Mouse (Mus musculus) neural tube, embryonic 12.5 days (tissue): ENCODE results near the gene Rbpj. TPM values are rescaled to one million over a fixed set of nuclear protein-coding genes. Genes with fewer than 3 reads are reported as not detected.

Source experiments
- ATAC-seq: fragments of 200-750 bp; cut with Nextera tagmentation; 2 replicates; pipeline ENCODE4 v1.8.0; 2017; ENCODE audit warnings: low read depth, mild to moderate bottlenecking, moderate TSS enrichment, moderate library complexity; ENCODE audit not compliant: low FRiP score
- H3K27ac ChIP-seq: fragments of 300-500 bp; sonication (generic); 2 replicates; pipeline ENCODE4 v1.5.1; 2016
- H3K27me3 ChIP-seq: fragments of 300-500 bp; sonication (generic); replicated peaks from 2 replicates; pipeline ENCODE4 v1.6.1; 2016; ENCODE audit warnings: mild to moderate bottlenecking
- H3K36me3 ChIP-seq: fragments of 300-500 bp; sonication (generic); 2 replicates; pipeline ENCODE4 v1.6.1; 2016; ENCODE audit warnings: mild to moderate bottlenecking
- H3K4me1 ChIP-seq: fragments of 300-500 bp; sonication (generic); 2 replicates; pipeline ENCODE4 v1.6.1; 2016
- H3K4me2 ChIP-seq: fragments of 300-500 bp; sonication (generic); replicated peaks from 2 replicates; pipeline ENCODE4 v1.6.1; 2016; ENCODE audit warnings: mild to moderate bottlenecking
- H3K4me3 ChIP-seq: fragments of 300-500 bp; sonication (generic); 2 replicates; pipeline ENCODE4 v1.5.1; 2016
- H3K9ac ChIP-seq: fragments of 300-500 bp; sonication (generic); 2 replicates; pipeline ENCODE4 v1.6.1; 2016; ENCODE audit warnings: mild to moderate bottlenecking
- H3K9me3 ChIP-seq: fragments of 300-500 bp; sonication (generic); 2 replicates; pipeline ENCODE4 v1.6.1; 2016; ENCODE audit warnings: mild to moderate bottlenecking
- WGBS: fragments of 180-500 bp; shearing (Covaris S2); methylation state at CpG from one replicate; pipeline ENCODE4 v1.1.7; 2016; 5-methylcytosine and 5-hydroxymethylcytosine counted together
- polyA plus RNA-seq: library from polyadenylated mRNA; unstranded; fragments of >200 nt; fragmentation: Nextera tagmentation; extraction: Ambion mirVana; gene quantifications from 2 replicates; pipeline ENCODE4 v1.2.1, GENCODE M21; 2016

Rbpj gene
- polyA plus RNA-seq, 1 experiment from 2014 or later, result 62.8 TPM

- Histone ChIP-seq H3K9ac (no peak overlapping the region), H3K4me3 (no peak overlapping the region), H3K4me1 (no peaks in the 10 kb centered on the region), H3K27ac (no peak overlapping the region), H3K27me3 (no peaks in the 10 kb centered on the region), H3K36me3 (no peaks in the 10 kb centered on the region), H3K4me2 (no peak overlapping the region), H3K9me3 (no peaks in the 10 kb centered on the region)
- 59% methylated on average over 13 of the region's 13 CpGs for WGBS
- no peak for ATAC-seq
These were observed 212.2 kb downstream of the Rbpj start for GRCm38 (mm10) chr5:53678036-53678767.

DNA sequence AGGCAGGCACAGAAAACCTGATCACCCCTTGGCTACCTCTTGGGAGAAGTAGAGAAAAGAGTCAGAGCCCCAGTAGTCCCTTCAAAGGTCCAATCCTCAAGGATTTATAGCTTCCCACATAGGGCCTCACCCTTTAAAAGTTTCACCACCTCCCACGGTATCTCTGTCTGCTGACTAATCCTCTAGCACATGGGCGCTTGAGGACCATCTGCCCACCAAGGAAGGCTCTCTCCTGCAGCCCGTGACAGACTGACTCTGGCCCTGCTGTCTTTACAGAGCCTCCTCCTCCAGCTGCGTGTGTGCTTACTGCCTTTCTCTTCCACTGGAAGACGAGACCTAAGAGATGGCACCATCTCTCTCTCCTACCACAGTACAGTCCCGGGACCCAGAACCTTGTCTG, 213.7 kb downstream of the Rbpj start:
- ATAC-seq, result no peak
- no peak overlapping the region for H3K27ac ChIP-seq
- 66% methylated on average over 6 of the region's 6 CpGs for WGBS

GRCm38 (mm10) chr5:53683916-53684315, 218.0 kb downstream of the Rbpj start:
- H3K4me2 ChIP-seq, result no peak overlapping the region
- no peaks in the 10 kb centered on the region for H3K27me3 ChIP-seq
- no peak overlapping the region for H3K27ac ChIP-seq
- H3K4me3 ChIP-seq, result no peak overlapping the region
- no peak for ATAC-seq
- no peaks in the 10 kb centered on the region for H3K36me3 ChIP-seq
- 82% methylated on average over 3 of the region's 3 CpGs for WGBS
- no peaks in the 10 kb centered on the region for H3K9me3 ChIP-seq
- no peaks in the 10 kb centered on the region for H3K4me1 ChIP-seq
- no peak overlapping the region for H3K9ac ChIP-seq

More for the DNA sequence above, 213.7 kb downstream of the Rbpj start:
- Histone ChIP-seq H3K4me1 (no peaks in the 10 kb centered on the region), H3K36me3 (no peaks in the 10 kb centered on the region), H3K9me3 (no peaks in the 10 kb centered on the region), H3K9ac (no peak overlapping the region), H3K27me3 (no peaks in the 10 kb centered on the region), H3K4me2 (no peak overlapping the region), H3K4me3 (no peak overlapping the region)

- Histone ChIP-seq H3K9ac (no peak overlapping the region), H3K4me3 (no peak overlapping the region), H3K36me3 (no peaks in the 10 kb centered on the region), H3K9me3 (no peaks in the 10 kb centered on the region), H3K4me2 (no peak overlapping the region), H3K4me1 (no peaks in the 10 kb centered on the region), H3K27me3 (no peaks in the 10 kb centered on the region), H3K27ac (no peak overlapping the region)
- 88% methylated on average over 1 of the region's 1 CpGs for WGBS
- ATAC-seq, result no peak
These were observed 218.5 kb downstream of the Rbpj start for GRCm38 (mm10) chr5:53684417-53684816.

GRCm38 (mm10) chr5:53685623-53686022, 219.7 kb downstream of the Rbpj start:
- no peaks in the 10 kb centered on the region for H3K4me1 ChIP-seq
- 88% methylated on average over 4 of the region's 4 CpGs for WGBS
- no peak overlapping the region for H3K4me3 ChIP-seq
- ATAC-seq, result no peak
- no peak overlapping the region for H3K9ac ChIP-seq
- no peaks in the 10 kb centered on the region for H3K27me3 ChIP-seq
- H3K36me3 ChIP-seq, result no peaks in the 10 kb centered on the region
- H3K27ac ChIP-seq, result no peak overlapping the region
- H3K4me2 ChIP-seq, result no peak overlapping the region
- H3K9me3 ChIP-seq, result no peaks in the 10 kb centered on the region

- Histone ChIP-seq H3K9ac (no peak overlapping the region), H3K27ac (no peak overlapping the region), H3K4me2 (no peak overlapping the region), H3K4me1 (no peaks in the 10 kb centered on the region), H3K4me3 (no peak overlapping the region), H3K27me3 (no peaks in the 10 kb centered on the region), H3K9me3 (no peaks in the 10 kb centered on the region), H3K36me3 (no peaks in the 10 kb centered on the region)
- WGBS, result 82% methylated on average over 2 of the region's 2 CpGs
- no peak for ATAC-seq
These were observed 220.4 kb downstream of the Rbpj start for GRCm38 (mm10) chr5:53686379-53686778.

- no peaks in the 10 kb centered on the region for H3K4me1 ChIP-seq
- H3K9ac ChIP-seq, result no peak overlapping the region
- H3K36me3 ChIP-seq, result no peaks in the 10 kb centered on the region
- no peak overlapping the region for H3K4me2 ChIP-seq
- ATAC-seq, result no peak
- WGBS, result 87% methylated on average over 7 of the region's 7 CpGs
- H3K27me3 ChIP-seq, result no peaks in the 10 kb centered on the region
- no peaks in the 10 kb centered on the region; the same call in 1 of the 2 replicates for H3K9me3 ChIP-seq
- no peak overlapping the region for H3K4me3 ChIP-seq
- no peak overlapping the region for H3K27ac ChIP-seq
These were observed 222.4 kb downstream of the Rbpj start for GRCm38 (mm10) chr5:53688326-53688725.

- ATAC-seq, result no peak
- no peak overlapping the region for H3K27ac ChIP-seq
- no peaks in the 10 kb centered on the region; the same call in 1 of the 2 replicates for H3K9me3 ChIP-seq
- H3K4me3 ChIP-seq, result no peak overlapping the region
- no peaks in the 10 kb centered on the region for H3K27me3 ChIP-seq
- H3K4me1 ChIP-seq, result no peaks in the 10 kb centered on the region
- 78% methylated on average over 3 of the region's 3 CpGs for WGBS
- H3K36me3 ChIP-seq, result no peaks in the 10 kb centered on the region
- no peak overlapping the region for H3K4me2 ChIP-seq
- H3K9ac ChIP-seq, result no peak overlapping the region
These were observed 225.6 kb downstream of the Rbpj start for GRCm38 (mm10) chr5:53691577-53691976.

- 89% methylated on average over 8 of the region's 8 CpGs for WGBS
- no peaks in the 10 kb centered on the region for H3K27me3 ChIP-seq
- no peaks in the 10 kb centered on the region; the same call in 1 of the 2 replicates for H3K9me3 ChIP-seq
- H3K9ac ChIP-seq, result no peak overlapping the region
- no peak overlapping the region for H3K4me2 ChIP-seq
- H3K4me3 ChIP-seq, result no peak overlapping the region
- no peaks in the 10 kb centered on the region for H3K4me1 ChIP-seq
- ATAC-seq, result no peak
- no peaks in the 10 kb centered on the region for H3K36me3 ChIP-seq
- H3K27ac ChIP-seq, result no peak overlapping the region
These were observed 226.1 kb downstream of the Rbpj start for GRCm38 (mm10) chr5:53692100-53692499.

GRCm38 (mm10) chr5:53692662-53693061, 226.7 kb downstream of the Rbpj start:
- H3K27ac ChIP-seq, result no peak overlapping the region
- no peak for ATAC-seq
- 95% methylated on average over 1 of the region's 1 CpGs for WGBS
- H3K4me1 ChIP-seq, result no peaks in the 10 kb centered on the region
- no peaks in the 10 kb centered on the region for H3K27me3 ChIP-seq
- no peaks in the 10 kb centered on the region; the same call in 1 of the 2 replicates for H3K9me3 ChIP-seq
- H3K9ac ChIP-seq, result no peak overlapping the region
- H3K36me3 ChIP-seq, result no peaks in the 10 kb centered on the region
- no peak overlapping the region for H3K4me2 ChIP-seq
- no peak overlapping the region for H3K4me3 ChIP-seq

- Histone ChIP-seq H3K9me3 (no peaks in the 10 kb centered on the region; the same call in 1 of the 2 replicates), H3K27ac (no peak overlapping the region), H3K4me3 (no peak overlapping the region), H3K36me3 (no peaks in the 10 kb centered on the region), H3K9ac (no peak overlapping the region), H3K4me1 (no peaks in the 10 kb centered on the region), H3K4me2 (no peak overlapping the region), H3K27me3 (no peaks in the 10 kb centered on the region)
- WGBS, result 86% methylated on average over 3 of the region's 3 CpGs
- no peak for ATAC-seq
These were observed 230.7 kb downstream of the Rbpj start for GRCm38 (mm10) chr5:53696701-53697100.

DNA sequence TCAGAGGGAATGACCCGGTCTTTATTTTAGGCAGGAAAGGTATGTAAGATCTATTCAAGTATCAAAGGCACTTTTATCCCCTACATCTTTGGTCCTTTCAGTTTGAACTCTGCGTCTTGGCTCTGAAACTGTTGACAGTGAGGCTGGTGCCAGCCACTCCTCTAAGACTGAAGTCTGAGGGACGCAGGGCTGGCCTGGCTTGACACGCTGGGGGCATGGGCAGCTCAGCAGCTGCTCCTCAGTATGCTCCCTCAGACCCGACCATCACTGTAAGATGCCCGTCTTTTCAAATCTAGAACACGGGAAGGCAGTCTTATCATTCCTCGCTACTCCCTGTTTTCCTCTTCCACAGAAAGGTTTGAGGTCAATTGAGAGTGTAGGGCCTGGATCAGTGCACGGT, 231.8 kb downstream of the Rbpj start:
- Histone ChIP-seq H3K4me2 (no peak overlapping the region), H3K9ac (no peak overlapping the region), H3K4me1 (no peaks in the 10 kb centered on the region), H3K27me3 (no peaks in the 10 kb centered on the region), H3K4me3 (no peak overlapping the region), H3K9me3 (no peaks in the 10 kb centered on the region; the same call in 1 of the 2 replicates), H3K27ac (no peak overlapping the region), H3K36me3 (no peaks in the 10 kb centered on the region)
- ATAC-seq, result no peak
- WGBS, result 79% methylated on average over 9 of the region's 9 CpGs

DNA sequence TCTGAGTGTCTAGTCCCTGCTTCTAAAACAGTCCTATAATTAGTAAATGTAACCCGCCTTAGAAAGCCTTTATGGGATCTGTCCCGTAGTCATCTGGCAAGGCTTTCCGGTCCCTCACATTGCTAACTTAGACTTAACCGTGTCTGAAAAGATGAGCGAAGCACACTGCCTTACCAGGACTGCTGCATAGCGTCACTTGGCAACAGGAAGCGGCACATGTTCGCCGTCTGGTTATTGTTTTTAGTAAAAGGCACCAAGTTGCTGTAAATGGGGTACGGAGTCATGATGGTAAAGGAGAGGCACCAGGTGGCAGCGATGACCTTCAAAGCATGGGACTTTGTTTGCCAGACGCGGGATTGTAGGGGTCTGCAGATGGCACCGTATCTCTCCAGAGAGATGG, 236.7 kb downstream of the Rbpj start:
- H3K9ac ChIP-seq, result no peak overlapping the region
- H3K4me2 ChIP-seq, result no peak overlapping the region
- H3K36me3 ChIP-seq, result no peaks in the 10 kb centered on the region
- H3K4me3 ChIP-seq, result no peak overlapping the region
- H3K27ac ChIP-seq, result no peak overlapping the region
- no peaks in the 10 kb centered on the region for H3K9me3 ChIP-seq
- ATAC-seq, result no peak
- H3K27me3 ChIP-seq, result no peaks in the 10 kb centered on the region
- 88% methylated on average over 14 of the region's 14 CpGs for WGBS
- H3K4me1 ChIP-seq, result peaks cover 18% of the 10 kb centered on the region
